Mouse (Mus musculus) ovary, postnatal 10 days (tissue): ENCODE data around the gene Gm49322.
A peak's percentile ranks its signal among the peaks of the same experiment; 100 is the strongest.

Experiments used
- DNase-seq: peaks from one replicate; pipeline ENCODE4 v3.0.0; 2022; ENCODE audit warnings: low spot score

The Gm49322 gene

DNA sequence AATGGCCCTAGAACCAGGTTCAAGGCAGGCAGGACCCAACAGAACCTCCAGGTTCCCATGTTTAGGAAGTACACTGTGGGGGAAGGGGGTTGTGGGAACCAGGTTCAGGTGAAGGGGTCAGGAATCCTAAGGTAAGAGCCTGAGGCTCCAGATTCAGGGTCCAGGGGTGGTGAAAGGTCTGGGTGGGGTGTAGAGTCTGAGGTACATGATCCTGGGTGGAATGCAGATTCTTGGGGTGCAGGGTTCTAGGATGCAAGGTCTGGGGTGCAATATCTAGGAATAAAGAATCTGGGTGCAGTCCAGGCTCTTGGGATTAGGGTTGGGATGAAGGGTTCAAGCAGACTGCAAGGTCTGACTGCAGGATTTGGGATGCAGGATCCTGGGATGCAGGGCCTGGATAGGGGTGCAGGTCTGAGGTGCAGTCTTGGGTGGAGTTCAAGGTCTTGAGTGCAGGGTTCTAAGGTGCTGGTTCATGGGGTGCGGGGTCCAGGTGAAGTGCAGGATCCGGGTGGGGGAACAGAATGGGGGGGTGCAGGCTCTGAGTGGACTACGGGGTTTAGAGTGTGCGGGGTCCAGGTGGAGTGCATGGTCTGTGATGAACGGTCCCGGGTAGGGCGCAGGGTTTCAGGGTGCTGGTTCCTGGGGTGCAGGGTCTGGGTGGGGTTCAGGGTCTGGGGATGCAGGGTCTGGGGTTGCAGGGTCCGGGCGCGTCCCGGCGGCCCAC lies 49.7 kb downstream of the Gm49322 start:
- no peak for DNase-seq

- DNase-seq: peak; percentile 83
Measured at GRCm38 (mm10) chr10:80656130-80656862, 50.5 kb downstream of the Gm49322 start.

GRCm38 (mm10) chr10:80656863-80657623 lies 51.2 kb downstream of the Gm49322 start, which contains the start of gene Btbd2:
TSS of gene Btbd2 (minus strand) at chr10:80657071.
- DNase-seq: no peak

DNA sequence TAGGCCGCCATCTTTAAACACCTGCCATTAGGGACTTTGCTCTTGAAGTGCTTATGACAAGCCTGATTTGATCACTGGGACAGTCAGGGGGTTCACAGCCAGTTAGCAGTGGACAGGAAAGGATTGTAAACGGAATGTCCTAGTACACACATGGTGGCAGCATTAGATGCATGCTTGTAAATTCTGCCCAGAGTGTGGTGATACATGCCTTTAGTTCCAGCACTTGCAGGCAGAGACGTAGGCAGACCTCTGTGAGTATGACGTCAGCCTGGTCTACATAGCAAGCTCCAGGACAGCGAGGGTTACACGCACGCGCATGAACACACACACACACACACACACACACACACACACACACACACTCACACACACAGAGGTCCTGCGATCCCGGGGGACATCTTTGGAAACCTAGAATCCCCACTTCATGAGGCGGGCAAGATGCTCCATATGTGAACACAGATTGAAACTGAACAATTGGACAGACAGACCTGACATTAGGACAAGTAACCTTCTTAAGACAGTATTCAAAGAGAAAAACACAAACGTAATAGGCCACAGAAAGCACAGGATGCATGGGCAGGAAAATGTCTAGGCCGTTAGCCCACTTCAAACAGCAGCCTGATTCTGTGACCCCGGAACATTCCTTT lies 52.5 kb downstream of the Gm49322 start:
- no peak for DNase-seq

GRCm38 (mm10) chr10:80658841-80659202 lies 53.0 kb downstream of the Gm49322 start:
- DNase-seq: no peak

GRCm38 (mm10) chr10:80659213-80659612 lies 53.4 kb downstream of the Gm49322 start:
- DNase-seq: no peak

DNA sequence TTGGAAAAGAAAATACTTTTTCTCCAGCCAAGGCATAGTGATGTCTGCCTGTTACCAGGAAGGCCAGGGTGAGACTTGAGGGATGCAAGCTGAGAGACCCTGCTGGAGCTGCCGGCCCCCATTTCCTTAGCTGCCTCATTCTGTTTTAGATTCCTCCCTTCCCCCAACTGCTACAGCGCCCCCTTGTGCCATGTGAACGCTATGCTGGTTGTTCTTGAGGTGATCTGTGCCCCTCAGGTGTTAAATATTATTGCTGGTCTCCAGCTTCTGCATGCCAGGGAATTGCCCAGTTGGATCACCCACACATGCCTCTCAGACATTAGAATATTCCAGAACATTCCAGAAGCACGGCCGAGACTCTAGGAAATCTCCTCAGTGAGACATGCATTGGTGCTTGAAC lies 55.3 kb downstream of the Gm49322 start:
- no peak for DNase-seq

- no peak for DNase-seq
Measured at GRCm38 (mm10) chr10:80663485-80664196, 57.8 kb downstream of the Gm49322 start.

DNA sequence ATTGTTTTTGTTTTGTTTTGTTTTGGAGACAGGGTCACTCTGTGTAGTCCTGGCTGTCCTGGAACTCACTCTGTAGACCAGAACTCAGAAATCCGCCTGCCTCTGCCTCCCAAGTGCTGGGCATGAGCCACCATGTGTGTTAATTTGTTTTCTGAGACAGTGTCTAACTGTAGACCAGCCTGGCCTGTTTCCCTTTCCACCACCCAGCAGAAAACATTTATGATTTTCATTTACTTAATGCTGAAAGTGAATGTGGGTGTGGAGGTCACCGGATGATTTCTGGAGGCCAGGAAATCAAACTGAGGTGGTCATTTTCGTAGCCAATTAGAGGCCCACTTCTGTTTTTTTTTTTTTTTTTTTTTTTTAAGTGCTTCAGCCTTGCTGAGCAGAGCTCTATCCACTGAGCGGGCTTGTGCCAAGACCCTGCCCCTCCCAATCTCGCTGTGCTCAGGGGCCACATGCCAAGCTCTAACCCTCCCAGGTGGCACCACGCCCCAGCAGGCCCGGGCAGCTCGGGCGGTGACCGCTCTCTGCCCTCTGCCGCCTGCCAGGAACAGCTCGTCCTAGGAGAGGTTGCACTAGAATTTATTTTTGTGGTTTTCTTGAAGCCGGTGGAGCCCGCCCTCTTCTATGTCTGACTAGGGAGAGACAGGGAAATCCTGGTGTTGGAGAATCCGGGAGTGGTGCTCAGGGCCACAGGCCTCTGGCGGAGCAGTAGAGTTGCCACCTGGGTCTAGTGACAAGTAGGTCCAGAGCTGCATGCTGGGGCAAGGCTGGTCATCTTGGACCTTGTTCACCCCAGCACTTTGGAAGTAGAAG lies 58.6 kb downstream of the Gm49322 start:
- peak; percentile 65 for DNase-seq

GRCm38 (mm10) chr10:80665016-80665380 lies 59.2 kb downstream of the Gm49322 start:
- no peak for DNase-seq
